Mouse (Mus musculus): ENCODE data around the gene Recql5.
A peak's percentile ranks its signal among the peaks of the same experiment; 100 is the strongest.
"Not testable (repeated sequence)": the region's sequence is repeated elsewhere in the genome, so short reads cannot be mapped to it uniquely, and the experiment has no call there.

Recql5 gene

DNA sequence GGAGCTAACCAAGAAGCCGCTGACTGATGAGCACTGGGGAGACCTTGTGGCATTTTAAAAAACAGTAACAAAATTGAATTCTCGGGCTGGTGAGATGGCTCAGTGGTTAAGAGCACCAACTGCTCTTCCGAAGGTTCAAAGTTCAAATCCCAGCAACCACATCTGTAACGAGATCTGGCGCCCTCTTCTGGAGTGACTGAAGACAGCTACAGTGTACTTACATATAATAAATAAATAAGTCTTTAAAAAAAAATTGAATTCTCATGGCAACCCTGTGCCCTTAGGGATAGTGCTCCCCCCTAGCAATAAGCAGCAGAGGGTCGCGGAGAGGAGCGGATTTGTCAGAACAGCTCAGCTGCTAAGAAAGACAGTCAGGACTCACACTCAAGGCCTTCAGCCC lies 69.4 kb downstream of the Recql5 start:
- no peak for DNase-seq (ENCODE audit: low spot score in 2 of 2)

DNA sequence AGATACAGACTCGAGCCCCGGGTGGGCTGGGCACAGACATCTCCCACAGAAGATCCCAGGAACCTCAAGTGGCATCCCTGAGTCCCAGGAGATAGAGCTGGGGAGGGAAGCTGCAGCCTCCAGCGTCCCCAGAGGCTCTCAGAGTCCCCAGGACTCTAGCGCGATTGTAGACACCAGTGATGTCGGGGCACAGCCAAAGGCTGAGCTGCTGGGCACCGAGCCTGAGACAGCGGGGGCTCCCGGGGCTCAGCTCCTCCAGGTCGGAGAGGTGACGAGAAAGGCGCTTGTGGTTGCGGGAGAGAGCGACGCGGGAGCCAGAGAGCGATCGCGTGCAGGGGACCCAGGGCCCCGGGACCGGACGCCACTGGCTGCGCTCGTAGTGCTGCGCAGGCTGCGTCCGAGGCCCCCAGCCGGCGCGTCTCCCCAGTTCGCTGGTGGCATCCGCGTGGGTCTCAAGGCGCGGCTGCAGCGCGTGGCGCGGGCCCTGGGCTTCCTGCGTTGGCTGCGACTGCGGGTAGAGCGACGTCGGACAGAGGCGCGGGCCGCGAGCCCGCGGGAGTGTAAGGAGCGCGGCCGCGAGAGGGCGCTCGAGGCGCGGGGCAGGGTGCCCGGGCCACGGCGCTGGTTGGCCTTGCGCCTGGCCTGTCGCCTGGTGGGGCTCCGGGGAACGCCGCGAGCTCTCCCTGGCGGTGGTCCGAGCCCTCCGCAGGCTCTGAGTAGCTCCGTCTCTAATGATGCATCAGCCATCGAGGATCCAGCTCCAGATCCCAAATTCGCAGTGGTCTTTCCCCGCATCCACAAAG lies 73.9 kb downstream of the Recql5 start:
- DNase-seq (ENCODE audit: low spot score in 2 of 2) = peak; percentile 73 to 86

DNA sequence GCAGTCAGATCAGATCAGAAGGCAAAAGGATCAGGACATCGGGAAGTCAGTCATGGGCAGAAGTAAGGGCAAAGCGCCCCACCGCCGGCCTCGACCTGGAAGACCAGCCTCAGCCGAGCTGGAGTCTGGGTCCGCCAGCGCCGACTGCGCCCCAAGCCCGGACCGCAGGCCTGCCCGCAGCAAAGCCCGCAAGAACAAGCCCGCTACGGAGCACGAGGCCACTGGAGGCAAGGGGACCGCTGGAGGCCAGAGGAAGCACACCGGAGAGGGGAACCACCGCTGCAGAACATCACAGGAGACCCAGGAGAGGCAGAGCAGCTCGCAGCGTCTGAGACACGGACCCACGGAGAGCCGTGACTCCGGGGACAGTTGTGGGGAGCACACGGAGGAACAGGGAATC lies 74.9 kb downstream of the Recql5 start, which contains the start of gene Myo15b:
Gene Myo15b (plus strand): TSS at position 53 of the 400 bp plus-strand sequence.
- DNase-seq (ENCODE audit: low spot score in 2 of 2) = no peak

DNA sequence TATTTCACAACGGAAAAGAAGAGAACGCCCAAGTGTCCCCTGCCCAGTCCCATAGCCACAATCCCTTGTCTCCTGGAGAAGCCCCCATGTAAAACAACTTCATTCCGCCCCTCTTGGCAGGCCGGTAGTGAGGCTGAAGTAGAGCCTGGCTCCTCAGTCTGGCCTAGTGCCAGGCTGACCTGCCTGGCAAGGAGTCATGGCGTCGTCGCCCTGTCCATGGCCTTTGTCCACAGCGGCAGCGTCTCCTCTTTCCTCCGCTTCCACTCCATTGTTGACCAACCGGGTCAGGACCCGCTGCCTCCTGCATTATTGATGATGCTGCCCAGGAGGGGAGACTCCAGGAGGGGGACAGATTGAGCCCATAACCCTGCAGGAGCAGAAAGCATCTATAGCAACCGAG lies 75.3 kb downstream of the Recql5 start:
- no peak for DNase-seq (ENCODE audit: low spot score in 2 of 2)

DNA sequence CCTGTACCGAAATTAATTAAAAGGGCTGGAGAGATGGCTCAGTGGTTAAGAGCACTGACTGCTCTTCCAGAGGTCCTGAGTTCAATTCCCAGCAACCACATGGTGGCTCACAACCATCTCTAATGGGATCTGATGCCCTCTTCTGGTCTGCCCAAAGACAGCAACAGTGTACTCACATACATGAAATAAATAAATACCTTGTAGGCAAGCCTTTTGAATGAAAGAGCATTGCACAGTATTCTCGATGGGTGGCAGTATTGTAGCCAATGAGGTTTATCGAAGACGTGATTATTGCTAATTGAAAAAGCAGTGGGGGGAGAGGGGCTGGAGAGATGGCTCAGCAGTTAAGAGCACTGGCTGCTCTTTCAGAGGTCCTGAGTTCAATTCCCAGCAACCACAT lies 76.1 kb downstream of the Recql5 start:
- not testable (repeated sequence) for DNase-seq (ENCODE audit: low spot score in 2 of 2)

DNA sequence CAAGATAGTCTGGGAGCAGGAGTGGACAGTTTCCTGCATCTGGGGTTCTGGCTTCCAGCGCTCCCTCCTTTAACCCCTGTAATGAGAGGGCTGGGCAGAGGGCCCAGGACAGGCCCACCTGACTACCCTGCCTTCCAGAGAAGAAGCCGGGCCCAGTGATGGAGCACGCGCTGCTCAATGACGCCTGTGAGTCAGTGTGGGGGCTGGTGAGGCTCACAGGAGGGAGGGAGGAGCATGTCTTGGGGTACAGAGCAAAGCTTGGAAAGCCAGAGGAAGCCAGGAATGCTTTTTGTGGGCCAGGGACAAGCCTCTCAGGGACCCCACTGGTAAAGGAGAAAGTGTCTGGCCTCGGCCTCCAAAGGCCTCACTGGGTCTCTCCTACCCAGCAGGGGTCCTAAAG lies 78.6 kb downstream of the Recql5 start:
- DNase-seq (ENCODE audit: low spot score in 2 of 2) = no peak

DNA sequence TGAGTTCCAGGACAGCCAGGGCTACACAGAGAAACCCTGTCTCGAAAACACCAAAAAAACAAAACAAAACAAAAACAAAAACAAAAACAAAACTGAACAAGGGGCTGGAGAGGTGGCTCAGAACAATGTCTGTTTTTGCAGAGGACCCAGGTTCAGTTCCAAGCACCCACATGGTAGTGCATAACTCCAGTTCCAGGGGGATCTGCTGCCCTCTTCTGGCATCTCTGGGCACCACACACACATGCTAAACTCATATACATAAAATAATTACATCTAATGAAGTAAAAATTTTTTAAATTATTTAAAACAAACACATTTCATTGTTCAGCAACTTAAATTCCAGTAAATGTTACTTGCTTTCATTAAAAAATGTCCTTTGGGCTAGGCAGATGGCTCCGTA lies 87.5 kb downstream of the Recql5 start:
- DNase-seq (ENCODE audit: low spot score in 2 of 2) = no peak

DNA sequence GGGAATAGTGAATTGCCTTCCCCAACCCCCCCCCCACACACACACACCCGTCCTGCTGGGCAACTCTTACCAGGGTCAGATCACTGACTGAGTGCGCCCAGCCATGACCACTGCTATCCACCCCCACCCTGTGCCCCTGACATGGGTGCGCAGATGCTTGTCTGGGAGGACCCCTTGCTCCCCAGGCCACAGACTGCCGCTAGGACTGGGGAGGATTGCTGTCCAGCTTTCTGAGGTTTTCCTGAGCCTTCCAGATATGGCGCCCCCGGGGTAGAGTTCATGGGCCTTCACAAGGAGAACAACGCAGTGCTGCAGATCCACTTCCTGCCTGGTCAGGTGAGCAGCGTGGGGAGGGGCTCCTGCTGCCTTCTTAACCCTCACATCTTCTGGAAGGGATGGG lies 89.0 kb downstream of the Recql5 start:
- DNase-seq (ENCODE audit: low spot score in 2 of 2) = no peak

DNA sequence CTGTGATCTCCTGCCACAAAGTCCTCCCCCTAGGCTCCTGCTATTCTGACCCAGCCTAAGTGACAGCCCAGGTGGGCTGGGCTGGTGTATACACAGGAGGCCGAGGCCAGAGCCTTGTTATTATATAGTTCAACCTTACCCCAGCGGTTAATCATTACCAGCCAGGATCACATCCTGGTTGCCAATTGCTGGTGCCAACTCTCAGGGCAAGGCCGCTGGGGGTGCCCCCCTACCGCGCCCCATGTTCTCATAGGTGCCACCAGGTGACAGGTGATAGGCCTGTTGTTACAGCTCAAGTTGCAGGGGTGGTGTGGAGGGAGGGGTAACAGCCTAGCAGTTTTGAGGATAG lies 89.4 kb downstream of the Recql5 start:
- DNase-seq (ENCODE audit: low spot score in 2 of 2) = peak in 1 of 2 experiments; percentile 54

DNA sequence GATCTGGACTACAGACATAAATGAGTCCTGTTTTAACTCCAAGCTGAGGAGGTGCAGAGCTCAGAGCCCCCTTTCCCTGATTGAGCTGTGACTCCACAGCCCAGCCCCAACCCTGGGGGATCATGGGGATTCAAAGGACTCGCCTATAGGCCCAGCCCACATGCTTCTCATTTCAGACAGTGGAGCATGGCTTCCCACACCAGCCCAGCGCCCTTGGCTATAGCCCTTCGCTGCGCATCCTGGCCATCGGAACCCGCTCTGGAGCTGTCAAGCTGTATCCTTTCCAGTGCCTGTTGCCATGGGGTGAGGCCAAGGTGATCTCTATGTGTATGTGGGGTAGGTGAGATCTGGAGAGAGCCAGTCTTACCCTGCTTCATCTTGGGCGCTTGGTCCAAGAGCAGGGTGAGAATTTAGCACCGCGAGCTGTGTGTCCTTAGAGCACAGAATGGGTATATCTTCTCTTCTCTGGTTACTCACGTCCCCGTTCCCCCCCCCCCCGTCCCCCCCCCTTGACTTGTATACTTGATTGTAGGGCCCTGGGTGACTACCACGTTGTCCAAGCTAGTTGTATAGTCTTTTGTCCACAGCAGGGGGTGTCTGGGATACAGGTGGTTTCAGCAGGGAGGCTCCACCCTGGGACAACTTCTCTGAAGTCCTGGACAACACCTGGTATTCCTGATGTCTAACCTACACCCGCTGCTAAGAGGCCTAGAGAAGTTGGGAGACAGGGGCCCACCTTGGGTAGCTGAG lies 90.0 kb downstream of the Recql5 start:
- no peak for DNase-seq (ENCODE audit: low spot score in 2 of 2)

Data from urinary bladder, postnatal 36 days (tissue).